Mouse (Mus musculus) G1E-ER4 (cell line): ENCODE results near the gene Rab43. TPM values are rescaled to one million over a fixed set of nuclear protein-coding genes. Genes with fewer than 3 reads are reported as not detected.
A peak's percentile ranks its signal among the peaks of the same experiment; 100 is the strongest.

Experiments
- GATA1 ChIP-seq: IDR thresholded peaks from one replicate; pipeline ENCODE4 v1.8.0; 2012; ENCODE audit warnings: low read length, inconsistent platforms
- polyA plus RNA-seq: library from polyadenylated mRNA; stranded (reverse); fragments of >175 nt; gene quantifications from 2 replicates; pipeline ENCODE4 v1.2.3, GENCODE M21; 2012

The Rab43 gene
- polyA plus RNA-seq, 1 experiment = 16.4 TPM

- no peak for TF ChIP-seq GATA1
These were observed 63.4 kb downstream of the Rab43 start for GRCm38 (mm10) chr6:87748531-87748930.

GRCm38 (mm10) chr6:87748078-87748477 lies 63.9 kb downstream of the Rab43 start:
- no peak for TF ChIP-seq GATA1

GRCm38 (mm10) chr6:87746849-87747248 lies 65.1 kb downstream of the Rab43 start:
- TF ChIP-seq GATA1 = no peak

DNA sequence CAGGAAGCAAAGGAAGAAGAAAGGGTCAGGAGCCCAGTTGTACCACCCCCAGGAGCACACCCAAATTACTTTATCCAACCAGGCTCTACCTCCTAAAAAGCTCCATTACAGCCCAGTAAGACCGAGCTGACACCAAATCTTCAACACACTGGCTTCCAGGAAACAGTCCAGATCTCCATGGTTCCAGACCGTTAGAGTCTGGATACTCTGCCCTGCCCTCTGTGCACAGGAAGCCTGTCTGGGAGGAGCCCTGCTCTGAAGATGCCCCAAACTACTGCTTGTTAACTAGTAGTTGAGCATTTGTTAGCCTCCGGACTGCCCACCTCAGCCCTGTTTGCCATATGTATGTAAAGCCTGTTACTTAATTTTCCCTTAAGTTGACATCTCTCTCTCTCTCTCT lies 65.9 kb downstream of the Rab43 start:
- no peak for TF ChIP-seq GATA1

GRCm38 (mm10) chr6:87745301-87745700 lies 66.7 kb downstream of the Rab43 start:
- TF ChIP-seq GATA1 = no peak

GRCm38 (mm10) chr6:87744632-87745031 lies 67.3 kb downstream of the Rab43 start:
- TF ChIP-seq GATA1 = no peak

GRCm38 (mm10) chr6:87743281-87743680 lies 68.7 kb downstream of the Rab43 start:
- TF ChIP-seq GATA1 = no peak

GRCm38 (mm10) chr6:87742804-87743203 lies 69.2 kb downstream of the Rab43 start:
- no peak for TF ChIP-seq GATA1

GRCm38 (mm10) chr6:87741978-87742377 lies 70.0 kb downstream of the Rab43 start:
- no peak for TF ChIP-seq GATA1

GRCm38 (mm10) chr6:87740496-87740895 lies 71.5 kb downstream of the Rab43 start:
- peak; percentile 62 for TF ChIP-seq GATA1

GRCm38 (mm10) chr6:87739898-87740297 lies 72.1 kb downstream of the Rab43 start:
- TF ChIP-seq GATA1 = no peak

Other genes with a start within 250 kb of the Rab43 start
- 0.15 and 0.16 TPM in 2 replicates for gene Prokr1, start 221.4 kb downstream of the Rab43 start, polyA plus RNA-seq
- 13.9 and 15.1 TPM in 2 replicates for gene Aplf, start 140.0 kb downstream of the Rab43 start, polyA plus RNA-seq
- gene Efcc1, start 81.3 kb downstream of the Rab43 start, polyA plus RNA-seq = 0.02 TPM in 1 of 2 replicates, not detected in the other
- gene Gp9, start 34.1 kb downstream of the Rab43 start, polyA plus RNA-seq = 0.50 and 0.90 TPM in 2 replicates
- gene Gm45140, start 23.6 kb upstream of the Rab43 start, polyA plus RNA-seq = 11.0 and 20.9 TPM in 2 replicates
- gene Isy1, start 26.6 kb upstream of the Rab43 start, polyA plus RNA-seq = 39.8 and 51.1 TPM in 2 replicates
- gene Cnbp, start 38.9 kb upstream of the Rab43 start, polyA plus RNA-seq = 136 and 182 TPM in 2 replicates
- gene Copg1, start 75.7 kb upstream of the Rab43 start, polyA plus RNA-seq = 24.3 and 50.8 TPM in 2 replicates
- gene Hmces, start 101.8 kb upstream of the Rab43 start, polyA plus RNA-seq = 21.1 and 28.9 TPM in 2 replicates
- gene H1fx, start 169.5 kb upstream of the Rab43 start, polyA plus RNA-seq = not detected in 2 replicates
- 99.5 and 147 TPM in 2 replicates for gene Rab7, start 233.1 kb upstream of the Rab43 start, polyA plus RNA-seq